8 mouse cellular contexts compared by ENCODE assay signal in the genomic region with DNA sequence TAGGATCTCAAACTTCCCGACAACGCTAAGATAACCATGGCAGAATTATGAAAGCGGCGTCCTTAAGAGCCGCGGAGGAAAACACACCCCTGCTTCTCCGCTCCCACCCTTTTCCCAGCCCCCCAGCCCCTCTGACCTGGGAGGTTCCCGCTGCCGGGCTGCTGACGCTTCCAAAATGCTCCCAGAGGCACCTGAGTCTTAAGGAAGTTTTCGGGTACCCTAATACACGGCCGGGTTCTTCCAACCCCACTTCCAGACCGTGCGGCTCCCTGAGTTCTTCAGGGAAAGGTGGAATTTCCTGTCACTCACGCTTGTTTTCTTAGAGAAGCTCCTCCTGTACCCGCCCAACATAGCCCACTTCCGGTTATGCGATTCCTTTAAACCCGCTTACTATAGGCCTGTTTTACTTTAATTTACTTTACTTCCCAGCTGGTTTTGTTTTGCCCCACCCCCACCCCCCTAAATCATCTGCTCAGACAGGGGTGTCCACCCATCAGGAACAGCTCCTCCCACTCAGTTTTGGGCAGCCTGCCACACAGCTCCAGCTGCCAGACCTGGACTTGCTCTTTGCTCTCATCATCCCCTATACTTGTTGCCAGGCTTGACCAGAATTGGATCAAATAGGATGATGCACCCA. TPM values are rescaled to one million over a fixed set of nuclear protein-coding genes. Genes with fewer than 3 reads are reported as not detected.
DNase-seq lines count a peak whose midpoint lies in the region; ATAC-seq and TF ChIP-seq lines count a peak whose summit lies in the region.

A gene (minus strand): TSS at position 290 of the 637 bp plus-strand sequence.

- no peaks in the 10 kb centered on the region for H3K9me3 ChIP-seq in lung, embryonic 14.5 days (ENCODE audit: low read depth, low read length)

- TF ChIP-seq POLR2A in olfactory bulb, adult 2 months (IDR thresholded peaks at IDR 0.05; ENCODE audit: insufficient read depth, low read depth, low read length) = no peak

- WGBS in lung, embryonic 14.5 days = under 1% methylated on average over 20 of the region's 20 CpGs
- WGBS in olfactory bulb, adult 2 months = under 1% methylated on average over 20 of the region's 20 CpGs

- H3K27ac ChIP-seq in lung, embryonic 14.5 days (ENCODE audit: low read depth) = peak within 1 kb of the TSS; percentile 94
- H3K27ac ChIP-seq in olfactory bulb, adult 2 months (ENCODE audit: insufficient read depth, low read depth, low read length) = peak within 1 kb of the TSS; percentile 60; the same call in 1 of the 2 replicates

- H3K27me3 ChIP-seq in lung, embryonic 14.5 days (ENCODE audit: insufficient read depth, low read length) = no peaks in the 10 kb centered on the region

- DNase-seq in Muller cell, postnatal 12 days (ENCODE audit: inconsistent ontology term) = peak; percentile 87
- DNase-seq in cerebellum, adult 9-11 months = peak; percentile 41
- peak; percentile 37 to 50 for DNase-seq in layer of hippocampus, adult 8-10 months (ENCODE audit: low spot score in 2 of 2)
- DNase-seq in lung, embryonic 14.5 days = peak; percentile 88
- peak; percentile 58 for DNase-seq in thymus, postnatal 0 days (ENCODE audit: low spot score)

- H3K4me2 ChIP-seq in lung, embryonic 14.5 days = peak within 1 kb of the TSS; percentile 68

- H3K4me1 ChIP-seq in lung, embryonic 14.5 days (ENCODE audit: insufficient read depth) = peaks cover 3% of the 10 kb centered on the region; the same call in 1 of the 2 replicates
- no peaks in the 10 kb centered on the region for H3K4me1 ChIP-seq in olfactory bulb, adult 2 months (ENCODE audit: control insufficient read depth, insufficient read depth, low read length)

- peaks cover 12% of the 10 kb centered on the region for H3K36me3 ChIP-seq in lung, embryonic 14.5 days (ENCODE audit: insufficient read depth)

- TF ChIP-seq CTCF in lung, embryonic 14.5 days (IDR thresholded peaks at IDR 0.05; ENCODE audit: low read depth) = no peak
- TF ChIP-seq CTCF in olfactory bulb, adult 2 months (IDR thresholded peaks at IDR 0.05; ENCODE audit: insufficient read depth, low read depth, low read length) = no peak

- peak; percentile 96 for ATAC-seq in frontal cortex, adult (ENCODE audit: low TSS enrichment)
- peak; percentile 77 to 78 for ATAC-seq in hematopoietic stem cell, adult 5-6 weeks (replicated peaks in 1 of 2; ENCODE audit: insufficient read depth in 1 of 2, low FRiP score in 2 of 2, low TSS enrichment in 1 of 2, low read depth in 1 of 2, poor library complexity in 2 of 2, severe bottlenecking in 2 of 2)
- peak; percentile 98 for ATAC-seq in lung, embryonic 14.5 days (ENCODE audit: insufficient read depth)

- peak within 1 kb of the TSS; percentile 77 for H3K9ac ChIP-seq in lung, embryonic 14.5 days

- peak within 1 kb of the TSS; percentile 71 for H3K4me3 ChIP-seq in lung, embryonic 14.5 days (ENCODE audit: low read depth, low read length)
- H3K4me3 ChIP-seq in olfactory bulb, adult 2 months (ENCODE audit: insufficient read depth, low read depth, low read length) = peak within 1 kb of the TSS; percentile 96

RNA-seq across cellular contexts. Expression of the gene that starts here (rescaled TPM):
- 16.7 and 30.3 TPM in 2 replicates for total RNA-seq in hematopoietic stem cell, adult 5-6 weeks (2017)
- 10 to 100 TPM; 10.5 to 13.3 (median 11.9) TPM for total RNA-seq in layer of hippocampus, adult 8-10 months (2022)
- polyA plus RNA-seq in lung, embryonic 14.5 days (2014; fragmentation: Nextera tagmentation; extraction: Ambion mirVana) = 21.8 and 22.2 TPM in 2 replicates
- polyA plus RNA-seq in olfactory bulb, adult 2 months (2012; ENCODE audit: insufficient read depth, insufficient read length, low replicate concordance, missing spikeins) = not detected in 2 replicates
- 12.9 and 16.6 TPM in 2 replicates for polyA plus RNA-seq in thymus, postnatal 0 days (2015; fragmentation: Nextera tagmentation; extraction: Ambion mirVana)

Comparison
In these comparisons a context has a peak if more than half of its experiments do, and no peak if none do; other contexts are left out.
1. Peak in every context shown above with its lines: DNase-seq, ATAC-seq, H3K4me3 ChIP-seq and H3K27ac ChIP-seq.
2. RNA of the gene that starts here (polyA plus RNA-seq): 21.8 to 22.2 TPM in lung, embryonic 14.5 days and 12.9 to 16.6 TPM in thymus, postnatal 0 days; not detected in olfactory bulb, adult 2 months; every median in the first group is over 10 times any median in the second.